Mouse (Mus musculus) intestine, postnatal 0 days (tissue): ENCODE results near the gene Krt39. TPM values are rescaled to one million over a fixed set of nuclear protein-coding genes. Genes with fewer than 3 reads are reported as not detected.

Source experiments
- ATAC-seq: fragments of 200-750 bp; cut with Nextera tagmentation; 2 replicates; pipeline ENCODE4 v1.8.0; 2017; ENCODE audit warnings: mild to moderate bottlenecking, moderate TSS enrichment, moderate library complexity
- H3K27ac ChIP-seq: fragments of 300-500 bp; sonication (generic); 2 replicates; pipeline ENCODE4 v1.5.1; 2014; ENCODE audit warnings: mild to moderate bottlenecking, low read depth, low read length, moderate library complexity
- H3K27me3 ChIP-seq: fragments of 300-500 bp; sonication (generic); replicated peaks from 2 replicates; pipeline ENCODE4 v1.6.1; 2014; ENCODE audit warnings: low read length, mixed read lengths; ENCODE audit not compliant: control insufficient read depth, insufficient read depth
- H3K36me3 ChIP-seq: fragments of 300-500 bp; sonication (generic); 2 replicates; pipeline ENCODE4 v1.6.1; 2014; ENCODE audit warnings: mild to moderate bottlenecking, moderate library complexity; ENCODE audit not compliant: control insufficient read depth, insufficient read depth
- H3K4me1 ChIP-seq: fragments of 300-500 bp; sonication (generic); replicated peaks from 2 replicates; pipeline ENCODE4 v1.6.1; 2014; ENCODE audit warnings: antibody characterized with exemption, low read length, mixed read lengths; ENCODE audit not compliant: control insufficient read depth, insufficient read depth
- H3K4me2 ChIP-seq: fragments of 300-500 bp; sonication (generic); replicated peaks from 2 replicates; pipeline ENCODE4 v1.6.1; 2014; ENCODE audit warnings: low read depth, mild to moderate bottlenecking, moderate library complexity
- H3K4me3 ChIP-seq: fragments of 300-500 bp; sonication (generic); 2 replicates; pipeline ENCODE4 v1.5.1; 2014; ENCODE audit warnings: low read depth, low read length
- H3K9ac ChIP-seq: fragments of 300-500 bp; sonication (generic); 2 replicates; pipeline ENCODE4 v1.6.1; 2014; ENCODE audit warnings: mild to moderate bottlenecking, low read depth, low read length
- H3K9me3 ChIP-seq: fragments of 300-500 bp; sonication (generic); 2 replicates; pipeline ENCODE4 v1.6.1; 2016; ENCODE audit warnings: mixed run types; ENCODE audit not compliant: control insufficient read depth
- CTCF ChIP-seq: sonication (generic); IDR thresholded peaks from 2 replicates; pipeline ENCODE4 v1.5.1; 2016; ENCODE audit warnings: low read depth, mild to moderate bottlenecking, control low read depth, antibody characterized with exemption, moderate library complexity
- WGBS: fragments of 180-500 bp; shearing (Covaris S2); extraction: QIAGEN DNeasy Blood & Tissue Kit; methylation state at CpG from one replicate; pipeline ENCODE4 v1.1.7; 2014; 5-methylcytosine and 5-hydroxymethylcytosine counted together
- polyA plus RNA-seq: library from polyadenylated mRNA; unstranded; fragments of >200 nt; fragmentation: Nextera tagmentation; extraction: Ambion mirVana; gene quantifications from 2 replicates; pipeline ENCODE4 v1.2.1, GENCODE M21; 2015

Gene Krt39
- polyA plus RNA-seq, 1 experiment from 2014 or later: not detected

DNA sequence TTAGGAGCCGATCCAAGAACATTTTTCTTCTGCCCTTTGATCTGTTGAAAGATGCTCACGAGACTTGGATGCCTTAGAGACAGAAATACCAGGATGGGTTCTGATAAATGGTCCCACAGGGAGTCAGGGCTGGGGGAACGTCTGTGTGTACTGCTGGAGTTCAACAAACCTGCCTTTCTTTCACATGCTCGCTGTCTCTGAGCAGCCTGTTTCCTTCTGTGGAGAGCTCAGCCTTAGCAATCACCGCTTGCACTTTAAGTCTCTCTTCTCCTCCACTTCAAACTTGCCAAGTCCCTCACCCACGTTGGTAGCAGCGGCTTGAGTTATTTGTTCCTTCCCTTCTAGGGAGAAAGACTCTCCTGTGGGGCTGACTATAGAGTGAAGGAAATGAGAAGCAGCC is 54.8 kb downstream of the Krt39 start:
- no peak for ATAC-seq
- Histone ChIP-seq H3K27me3 (no peaks in the 10 kb centered on the region), H3K27ac (no peak overlapping the region), H3K4me3 (no peak overlapping the region), H3K4me1 (no peaks in the 10 kb centered on the region), H3K36me3 (no peaks in the 10 kb centered on the region), H3K9ac (no peak overlapping the region), H3K9me3 (no peaks in the 10 kb centered on the region), H3K4me2 (no peak overlapping the region)
- WGBS: 39% methylated on average over 7 of the region's 7 CpGs
- no peak for TF ChIP-seq CTCF

DNA sequence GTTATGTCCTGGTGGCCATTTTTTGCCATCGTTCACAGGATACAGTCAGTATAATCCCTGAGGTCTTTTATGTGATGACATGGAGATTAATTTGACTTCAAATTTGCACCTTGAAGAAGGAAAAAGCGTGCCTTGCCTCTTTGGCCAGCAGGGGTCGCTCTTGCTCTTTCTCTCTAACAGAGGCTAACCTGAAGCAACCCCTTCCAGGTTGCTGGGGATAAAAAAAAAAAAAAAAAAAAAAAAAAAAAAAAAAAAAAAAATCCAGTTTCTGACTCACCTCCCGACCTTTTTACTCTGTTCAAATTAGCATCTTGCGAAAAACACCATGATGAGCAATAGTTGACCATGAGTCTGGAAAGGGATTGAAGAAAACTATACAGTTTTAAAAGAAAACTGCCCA is 56.3 kb downstream of the Krt39 start:
- no peaks in the 10 kb centered on the region for H3K27me3 ChIP-seq
- no peaks in the 10 kb centered on the region for H3K9me3 ChIP-seq
- peak; percentile 83 for TF ChIP-seq CTCF
- H3K4me1 ChIP-seq: no peaks in the 10 kb centered on the region
- no peaks in the 10 kb centered on the region for H3K36me3 ChIP-seq
- no peak overlapping the region for H3K27ac ChIP-seq
- no peak for ATAC-seq
- H3K9ac ChIP-seq: no peak overlapping the region
- H3K4me3 ChIP-seq: no peak overlapping the region
- H3K4me2 ChIP-seq: no peak overlapping the region
- 2% methylated on average over 5 of the region's 5 CpGs for WGBS

Other genes starting within 250 kb of the Krt39 start
- gene Krt24, start 236.1 kb downstream of the Krt39 start, polyA plus RNA-seq: 0.08 TPM in 1 of 2 replicates, not detected in the other
- gene Krt25, start 198.4 kb downstream of the Krt39 start, polyA plus RNA-seq: 0.26 and 0.52 TPM in 2 replicates
- not detected in 2 replicates for gene Krt26, start 183.4 kb downstream of the Krt39 start, polyA plus RNA-seq
- not detected in 2 replicates for gene Krt27, start 170.2 kb downstream of the Krt39 start, polyA plus RNA-seq
- gene Krt28, start 146.4 kb downstream of the Krt39 start, polyA plus RNA-seq: not detected in 2 replicates
- 13.6 and 14.5 TPM in 2 replicates for gene Krt10, start 132.0 kb downstream of the Krt39 start, polyA plus RNA-seq
- gene Krt12, start 99.1 kb downstream of the Krt39 start, polyA plus RNA-seq: 0.07 and 0.10 TPM in 2 replicates
- 166 and 189 TPM in 2 replicates for gene Krt20, start 83.2 kb downstream of the Krt39 start, polyA plus RNA-seq
- 8.0 and 9.9 TPM in 2 replicates for gene Krt23, start 28.2 kb downstream of the Krt39 start, polyA plus RNA-seq
- gene Krt40, start 21.8 kb upstream of the Krt39 start, polyA plus RNA-seq: not detected in 2 replicates
- not detected in 2 replicates for gene Krtap3-3, start 29.5 kb upstream of the Krt39 start, polyA plus RNA-seq
- not detected in 2 replicates for gene Krtap3-2, start 35.5 kb upstream of the Krt39 start, polyA plus RNA-seq
- not detected in 2 replicates for gene Gm11939, start 38.1 kb upstream of the Krt39 start, polyA plus RNA-seq
- gene Krtap3-1, start 45.3 kb upstream of the Krt39 start, polyA plus RNA-seq: 3.4 and 4.2 TPM in 2 replicates
- gene Krtap1-5, start 59.7 kb upstream of the Krt39 start, polyA plus RNA-seq: not detected in 2 replicates
- not detected in 2 replicates for gene Krtap1-4, start 62.3 kb upstream of the Krt39 start, polyA plus RNA-seq
- not detected in 2 replicates for gene Krtap1-3, start 70.0 kb upstream of the Krt39 start, polyA plus RNA-seq
- not detected in 2 replicates for gene Krtap9-3, start 76.8 kb upstream of the Krt39 start, polyA plus RNA-seq
- not detected in 2 replicates for gene Gm11938, start 82.0 kb upstream of the Krt39 start, polyA plus RNA-seq
- gene Gm11937, start 88.9 kb upstream of the Krt39 start, polyA plus RNA-seq: not detected in 2 replicates
- not detected in 2 replicates for gene Krtap2-4, start 93.5 kb upstream of the Krt39 start, polyA plus RNA-seq
- not detected in 2 replicates for gene Gm11562, start 99.1 kb upstream of the Krt39 start, polyA plus RNA-seq
- gene Krtap4-1, start 106.9 kb upstream of the Krt39 start, polyA plus RNA-seq: not detected in 2 replicates
- not detected in 2 replicates for gene Krtap4-2, start 113.7 kb upstream of the Krt39 start, polyA plus RNA-seq
- not detected in 2 replicates for gene Krtap4-7, start 122.8 kb upstream of the Krt39 start, polyA plus RNA-seq
- not detected in 2 replicates for gene Gm11555, start 128.9 kb upstream of the Krt39 start, polyA plus RNA-seq
- gene Gm11563, start 137.6 kb upstream of the Krt39 start, polyA plus RNA-seq: not detected in 2 replicates
- not detected in 2 replicates for gene Krtap4-6, start 144.6 kb upstream of the Krt39 start, polyA plus RNA-seq
- not detected in 2 replicates for gene Gm14190, start 169.4 kb upstream of the Krt39 start, polyA plus RNA-seq
- gene Gm14180, start 213.0 kb upstream of the Krt39 start, polyA plus RNA-seq: not detected in 2 replicates